Mouse (Mus musculus) ovary, adult 18-20 months (tissue): ENCODE data around the gene Il33.

Experiments used
- DNase-seq: peaks from one replicate; pipeline ENCODE4 v3.0.0; 2022; ENCODE audit warnings: low spot score, mixed read lengths

The Il33 gene

GRCm38 (mm10) chr19:29924638-29925258 is at the start of gene Il33:
TSS of gene Il33 (plus strand) at chr19:29925114.
- DNase-seq = peak; percentile 56

- no peak for DNase-seq
Measured at GRCm38 (mm10) chr19:29877422-29878291, 47.3 kb upstream of the Il33 start.

GRCm38 (mm10) chr19:29878896-29879504 is 45.9 kb upstream of the Il33 start:
- DNase-seq = no peak

GRCm38 (mm10) chr19:29880918-29881317 is 44.0 kb upstream of the Il33 start:
- DNase-seq = no peak

- DNase-seq = no peak
Measured at GRCm38 (mm10) chr19:29882696-29883095, 42.2 kb upstream of the Il33 start.

- no peak for DNase-seq
Measured at GRCm38 (mm10) chr19:29885548-29885947, 39.4 kb upstream of the Il33 start.

GRCm38 (mm10) chr19:29887476-29887875 is 37.4 kb upstream of the Il33 start:
- no peak for DNase-seq

- DNase-seq = no peak
Measured at GRCm38 (mm10) chr19:29888946-29889345, 36.0 kb upstream of the Il33 start.

GRCm38 (mm10) chr19:29891981-29892380 is 32.9 kb upstream of the Il33 start:
- no peak for DNase-seq

- no peak for DNase-seq
Measured at GRCm38 (mm10) chr19:29892786-29893185, 32.1 kb upstream of the Il33 start.

GRCm38 (mm10) chr19:29893718-29894273 is 31.1 kb upstream of the Il33 start:
- DNase-seq = no peak

- no peak for DNase-seq
Measured at GRCm38 (mm10) chr19:29894381-29894780, 30.5 kb upstream of the Il33 start.

GRCm38 (mm10) chr19:29895047-29895446 is 29.9 kb upstream of the Il33 start:
- DNase-seq = no peak

- no peak for DNase-seq
Measured at GRCm38 (mm10) chr19:29900318-29900717, 24.6 kb upstream of the Il33 start.

- DNase-seq = no peak
Measured at GRCm38 (mm10) chr19:29902343-29903070, 22.4 kb upstream of the Il33 start.

GRCm38 (mm10) chr19:29905896-29906295 is 19.0 kb upstream of the Il33 start:
- no peak for DNase-seq

- no peak for DNase-seq
Measured at GRCm38 (mm10) chr19:29909166-29909565, 15.7 kb upstream of the Il33 start.

GRCm38 (mm10) chr19:29911919-29912318 is 13.0 kb upstream of the Il33 start:
- no peak for DNase-seq

- no peak for DNase-seq
Measured at GRCm38 (mm10) chr19:29917421-29917820, 7.5 kb upstream of the Il33 start.

- no peak for DNase-seq
Measured at GRCm38 (mm10) chr19:29926101-29926755, 1.3 kb downstream of the Il33 start.

- peak; percentile 29 for DNase-seq
Measured at GRCm38 (mm10) chr19:29930296-29930695, 5.4 kb downstream of the Il33 start.
